Mouse (Mus musculus) heart, adult 2 months (tissue): ENCODE measurements at regions not wholly inside any gene's neighbourhood (a gene's known extent, or its start where the extent isn't known, plus 50 kb on each side); places are given as distances from the start of the nearest gene placed in this dataset.

Source experiments
- DNase-seq, 2 experiments: peaks; one replicate each; pipeline ENCODE4 v3.0.0; 2021
- H3K27ac ChIP-seq: fragments of 200-600 bp; 2 replicates; pipeline ENCODE4 v1.8.1; 2022
- H3K27me3 ChIP-seq: fragments of 200-500 bp; 2 replicates; pipeline ENCODE4 v1.6.1; 2012; ENCODE audit warnings: mild to moderate bottlenecking, low read length, inconsistent platforms, mixed read lengths; ENCODE audit not compliant: control insufficient read depth, insufficient read depth
- H3K36me3 ChIP-seq: fragments of 200-500 bp; 2 replicates; pipeline ENCODE4 v1.6.1; 2012; ENCODE audit warnings: low read length, inconsistent platforms; ENCODE audit not compliant: control insufficient read depth, insufficient read depth
- H3K4me1 ChIP-seq: fragments of 200-500 bp; 2 replicates; pipeline ENCODE4 v1.6.1; 2011; ENCODE audit warnings: low read length; ENCODE audit not compliant: control insufficient read depth, insufficient read depth
- H3K4me3 ChIP-seq: fragments of 200-600 bp; 2 replicates; pipeline ENCODE4 v1.8.1; 2022
- H3K79me2 ChIP-seq: fragments of 200-500 bp; replicated peaks from 2 replicates; pipeline ENCODE4 v1.6.1; 2012; ENCODE audit warnings: mild to moderate bottlenecking, inconsistent platforms, low read length, moderate library complexity, mixed read lengths; ENCODE audit not compliant: control insufficient read depth, insufficient read depth
- H3K9ac ChIP-seq: fragments of 200-500 bp; 2 replicates; pipeline ENCODE4 v1.6.1; 2012; ENCODE audit warnings: low read depth, mild to moderate bottlenecking, control low read depth, inconsistent platforms, low read length, mixed read lengths
- CTCF ChIP-seq: fragments of 200-600 bp; IDR thresholded peaks from 2 replicates; pipeline ENCODE4 v1.8.1; 2022; ENCODE audit warnings: antibody characterized with exemption, mild to moderate bottlenecking, moderate library complexity
- EP300 ChIP-seq: fragments of 200-500 bp; IDR thresholded peaks from 2 replicates; pipeline ENCODE4 v1.6.1; 2011; ENCODE audit warnings: low read depth, low read length, control low read depth; ENCODE audit not compliant: insufficient read depth
- POLR2A ChIP-seq: fragments of 200-500 bp; IDR thresholded peaks from 2 replicates; pipeline ENCODE4 v1.6.1; 2011; ENCODE audit warnings: mild to moderate bottlenecking, low read depth, low read length, control low read depth; ENCODE audit not compliant: insufficient read depth
- WGBS: fragments of 180-500 bp; shearing (Covaris S2); methylation state at CpG from one replicate; pipeline ENCODE4 v1.1.7; 2018; 5-methylcytosine and 5-hydroxymethylcytosine counted together
- intact Hi-C: fragments of 180-260 bp; cut with DNase I; formaldehyde crosslinking; loops from one replicate; pipeline ENCODE4 v1.15.1; 2025

DNA sequence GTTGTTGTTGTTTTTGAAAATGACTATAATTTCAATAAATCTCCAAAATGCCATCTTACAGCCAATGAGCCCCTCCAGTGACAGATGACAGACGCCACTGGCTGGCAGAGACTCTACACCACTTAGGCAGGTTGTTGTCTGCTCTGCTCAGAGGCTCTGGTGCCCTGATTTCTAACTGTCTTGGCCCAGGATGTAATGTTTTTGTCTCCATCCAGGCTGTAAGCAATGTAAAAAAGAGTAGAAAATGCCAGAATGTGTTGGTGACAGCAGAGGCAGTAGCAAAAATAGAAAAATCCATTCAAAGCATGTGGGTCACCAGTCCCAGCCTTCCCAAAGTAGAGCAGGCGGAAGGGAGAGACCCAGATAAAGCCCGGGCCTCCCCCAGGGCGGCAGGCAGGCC is 285.5 kb downstream of the Irs2 start:
- 75% methylated on average over 4 of the region's 4 CpGs for WGBS
- H3K79me2 ChIP-seq = no peaks in the 10 kb centered on the region

DNA sequence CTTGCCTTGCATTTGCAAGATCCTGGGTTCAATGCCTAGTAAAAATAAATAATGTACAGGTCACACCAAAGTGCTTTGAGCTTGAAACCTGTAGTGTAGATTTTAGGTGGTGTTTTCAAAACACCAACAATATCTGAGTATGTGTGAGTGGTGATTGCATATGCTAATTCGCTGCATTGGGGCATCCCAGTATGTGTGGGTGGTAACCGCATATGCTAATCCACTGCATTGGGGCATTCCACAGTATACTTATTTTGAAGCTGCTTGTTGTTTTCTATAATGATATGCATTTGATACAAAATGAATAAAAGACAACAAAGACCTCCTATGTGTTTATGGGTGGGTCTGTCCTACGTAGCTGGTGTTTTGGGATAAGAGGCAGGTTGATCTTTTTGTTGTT is 285.9 kb downstream of the Irs2 start:
- Histone ChIP-seq H3K27me3 (no peaks in the 10 kb centered on the region), H3K27ac (no peak overlapping the region), H3K79me2 (no peaks in the 10 kb centered on the region), H3K9ac (no peak overlapping the region), H3K36me3 (no peaks in the 10 kb centered on the region), H3K4me1 (no peaks in the 10 kb centered on the region), H3K4me3 (no peak overlapping the region)
- intact Hi-C loops = no loop called here
- 94% methylated on average over 3 of the region's 3 CpGs for WGBS
- no peak for DNase-seq
- TF ChIP-seq EP300 (no peak), CTCF (no peak), POLR2A (no peak)

More for the DNA sequence above, 285.5 kb downstream of the Irs2 start:
- Histone ChIP-seq H3K9ac (no peak overlapping the region), H3K27ac (no peak overlapping the region), H3K27me3 (no peaks in the 10 kb centered on the region), H3K36me3 (no peaks in the 10 kb centered on the region), H3K4me1 (no peaks in the 10 kb centered on the region), H3K4me3 (no peak overlapping the region)
- no peak for DNase-seq
- intact Hi-C loops = no loop called here
- TF ChIP-seq POLR2A (no peak), CTCF (no peak), EP300 (no peak)

DNA sequence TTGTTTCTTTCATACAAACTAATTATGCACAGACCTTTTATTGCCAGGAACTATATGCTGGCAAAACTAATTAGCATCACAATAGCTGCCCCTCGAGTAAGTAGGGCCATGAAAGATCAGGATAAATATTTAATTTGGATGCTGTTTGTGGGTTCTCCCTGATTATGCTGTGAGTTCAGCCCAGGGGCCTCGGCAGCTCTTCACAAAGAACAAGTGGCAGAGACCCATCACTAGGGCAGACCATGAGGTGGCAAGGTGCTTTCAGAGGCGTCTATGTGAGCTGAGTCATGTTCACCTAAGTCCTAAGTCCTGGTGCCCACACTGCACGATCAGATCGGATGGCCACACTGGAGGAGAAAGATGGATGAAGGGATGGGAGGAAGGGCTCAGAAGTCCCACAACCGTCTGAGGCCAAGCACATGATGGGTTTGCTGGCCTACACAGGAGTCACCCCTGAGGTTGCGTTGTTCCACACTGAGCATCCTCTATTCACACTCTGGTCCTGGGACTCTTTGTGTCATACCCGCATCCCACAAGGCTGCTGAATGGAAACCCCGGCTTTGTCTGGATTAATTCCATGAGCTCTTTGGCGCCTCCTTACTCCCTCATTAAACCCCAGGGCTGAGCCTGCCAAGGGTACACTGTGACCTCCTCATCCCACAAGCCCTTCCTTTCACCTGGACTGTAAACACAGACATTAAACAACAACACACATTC is 287.0 kb downstream of the Irs2 start:
- TF ChIP-seq CTCF = no peak
- TF ChIP-seq EP300 = no peak
- TF ChIP-seq POLR2A = no peak
- H3K4me3 ChIP-seq = no peak overlapping the region
- H3K36me3 ChIP-seq = no peaks in the 10 kb centered on the region
- intact Hi-C loops = no loop called here
- H3K27me3 ChIP-seq = no peaks in the 10 kb centered on the region
- no peak for DNase-seq
- WGBS = 77% methylated on average over 10 of the region's 10 CpGs
- H3K27ac ChIP-seq = no peak overlapping the region
- H3K4me1 ChIP-seq = no peaks in the 10 kb centered on the region
- H3K9ac ChIP-seq = no peak overlapping the region
- H3K79me2 ChIP-seq = no peaks in the 10 kb centered on the region

DNA sequence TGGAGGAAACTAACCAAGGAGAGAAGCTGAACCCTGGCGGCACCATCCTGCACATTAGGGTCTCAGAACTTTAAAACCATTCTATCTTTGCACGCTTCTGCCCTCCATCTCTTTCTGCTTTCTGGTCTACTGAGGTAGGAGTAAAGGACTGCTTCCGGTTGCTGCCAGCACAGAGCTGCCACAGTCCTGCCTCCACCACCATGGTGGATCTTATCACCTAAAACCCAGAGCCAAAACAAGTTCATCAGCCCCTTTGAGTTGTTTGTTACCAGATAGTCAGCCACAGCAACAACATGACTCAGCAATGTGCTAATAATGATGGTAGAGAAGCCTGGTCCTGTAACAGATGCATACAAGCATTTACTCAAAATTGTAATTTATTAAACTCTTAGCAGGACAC is 287.9 kb downstream of the Irs2 start:
- Histone ChIP-seq H3K79me2 (no peaks in the 10 kb centered on the region), H3K4me3 (no peak overlapping the region), H3K27ac (no peak overlapping the region), H3K4me1 (no peaks in the 10 kb centered on the region), H3K36me3 (no peaks in the 10 kb centered on the region), H3K9ac (no peak overlapping the region), H3K27me3 (no peaks in the 10 kb centered on the region)
- WGBS = 91% methylated on average over 3 of the region's 3 CpGs
- intact Hi-C loops = no loop called here
- TF ChIP-seq EP300 (no peak), POLR2A (no peak), CTCF (no peak)
- DNase-seq = no peak

DNA sequence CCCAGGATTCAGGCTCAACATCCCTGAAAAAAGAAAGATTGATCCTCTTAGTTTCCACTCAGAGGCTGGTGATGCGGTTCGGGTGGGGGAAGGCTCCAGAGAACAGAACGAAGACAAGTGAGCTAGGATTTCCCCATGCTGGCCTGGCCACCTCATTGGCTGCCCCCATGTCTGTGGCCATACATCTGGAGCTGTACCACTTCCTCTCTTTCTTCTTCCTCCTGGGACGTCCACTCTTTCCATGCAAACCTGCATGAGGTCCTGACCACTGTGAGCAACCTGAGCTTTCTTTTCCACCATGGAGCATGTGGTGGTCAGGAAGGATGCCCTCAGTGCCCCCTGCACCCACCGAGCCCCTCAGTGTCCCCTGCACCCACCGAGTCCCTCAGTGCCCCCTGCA is 288.8 kb downstream of the Irs2 start:
- no peak for DNase-seq
- Histone ChIP-seq H3K79me2 (no peaks in the 10 kb centered on the region), H3K27ac (no peak overlapping the region), H3K4me1 (no peaks in the 10 kb centered on the region), H3K36me3 (no peaks in the 10 kb centered on the region), H3K4me3 (no peak overlapping the region), H3K9ac (no peak overlapping the region), H3K27me3 (no peaks in the 10 kb centered on the region)
- intact Hi-C loops = no loop called here
- no peak for TF ChIP-seq EP300
- TF ChIP-seq CTCF = no peak
- TF ChIP-seq POLR2A = no peak
- WGBS = 81% methylated on average over 6 of the region's 6 CpGs

DNA sequence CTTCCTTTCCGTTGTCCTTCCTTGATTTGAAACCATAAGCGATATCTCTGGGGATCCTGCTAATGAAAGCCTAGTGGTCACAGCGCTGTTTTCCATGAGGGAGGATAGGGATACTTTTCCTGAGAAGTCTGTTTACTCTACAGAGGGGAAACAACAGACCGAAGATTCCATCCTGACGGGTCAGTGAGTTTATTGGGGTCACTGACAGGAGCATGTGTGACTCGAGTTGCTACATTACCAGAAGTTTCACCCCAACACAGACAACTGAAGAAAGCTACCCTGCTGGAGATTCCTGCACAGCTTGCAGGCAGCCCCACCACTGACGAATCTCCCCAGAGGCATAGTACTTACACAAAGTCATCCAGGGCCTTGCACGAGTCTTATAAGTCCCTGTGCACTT is 291.0 kb downstream of the Irs2 start:
- Histone ChIP-seq H3K9ac (no peak overlapping the region), H3K4me3 (no peak overlapping the region), H3K4me1 (no peaks in the 10 kb centered on the region), H3K27ac (no peak overlapping the region), H3K79me2 (no peaks in the 10 kb centered on the region), H3K27me3 (no peaks in the 10 kb centered on the region), H3K36me3 (no peaks in the 10 kb centered on the region)
- no peak for TF ChIP-seq EP300
- TF ChIP-seq CTCF = no peak
- TF ChIP-seq POLR2A = no peak
- WGBS = 69% methylated on average over 8 of the region's 8 CpGs
- intact Hi-C loops = no loop called here
- DNase-seq = no peak
